Mouse (Mus musculus) large intestine, adult 2 months (tissue): ENCODE measurements at regions not wholly inside any gene's neighbourhood (a gene's known extent, or its start where the extent isn't known, plus 50 kb on each side); places are given as distances from the start of the nearest gene placed in this dataset.
A peak's percentile ranks its signal among the peaks of the same experiment; 100 is the strongest.

ENCODE experiments used
- DNase-seq: peaks from one replicate; pipeline ENCODE4 v3.0.0-alpha.2; 2012; ENCODE audit warnings: low read depth, low spot score
- WGBS: fragments of 180-500 bp; shearing (Covaris S2); methylation state at CpG from one replicate; pipeline ENCODE4 v1.1.7; 2018; 5-methylcytosine and 5-hydroxymethylcytosine counted together

- 68% methylated on average over 18 of the region's 18 CpGs for WGBS
- DNase-seq = no peak
Measured at GRCm38 (mm10) chr7:69493062-69493930, 744.3 kb upstream of the Arrdc4 start.

GRCm38 (mm10) chr7:69490566-69491466, 741.8 kb upstream of the Arrdc4 start:
- WGBS = 35% methylated on average over 16 of the region's 16 CpGs
- peak; percentile 37 for DNase-seq

GRCm38 (mm10) chr7:69488630-69489029, 739.6 kb upstream of the Arrdc4 start:
- DNase-seq = no peak
- WGBS = 74% methylated on average over 6 of the region's 6 CpGs

GRCm38 (mm10) chr7:69487111-69487510, 738.1 kb upstream of the Arrdc4 start:
- WGBS = 21% methylated on average over 3 of the region's 3 CpGs

GRCm38 (mm10) chr7:69484552-69484951, 735.5 kb upstream of the Arrdc4 start:
- 61% methylated on average over 4 of the region's 4 CpGs for WGBS
- DNase-seq = no peak

More at GRCm38 (mm10) chr7:69487111-69487510, 738.1 kb upstream of the Arrdc4 start:
- no peak for DNase-seq
